Mouse (Mus musculus): ENCODE results near the gene Rab14.

The Rab14 gene

GRCm38 (mm10) chr2:35153844-35154554, 46.9 kb downstream of the Rab14 start:
- DNase-seq (ENCODE audit: low spot score), result no peak

- no peak for DNase-seq (ENCODE audit: low spot score)
These were observed 47.7 kb downstream of the Rab14 start for GRCm38 (mm10) chr2:35153179-35153578.

- DNase-seq (ENCODE audit: low spot score), result no peak
These were observed 49.5 kb downstream of the Rab14 start for GRCm38 (mm10) chr2:35151303-35151882.

GRCm38 (mm10) chr2:35148806-35149205, 52.1 kb downstream of the Rab14 start:
- no peak for DNase-seq (ENCODE audit: low spot score)

GRCm38 (mm10) chr2:35141673-35142072, 59.2 kb downstream of the Rab14 start:
- no peak for DNase-seq (ENCODE audit: low spot score)

- no peak for DNase-seq (ENCODE audit: low spot score)
These were observed 62.3 kb downstream of the Rab14 start for GRCm38 (mm10) chr2:35138576-35138975.

- no peak for DNase-seq (ENCODE audit: low spot score)
These were observed 67.0 kb downstream of the Rab14 start for GRCm38 (mm10) chr2:35133891-35134290.

- no peak for DNase-seq (ENCODE audit: low spot score)
These were observed 68.3 kb downstream of the Rab14 start for GRCm38 (mm10) chr2:35132662-35133055.

GRCm38 (mm10) chr2:35131991-35132661, 68.8 kb downstream of the Rab14 start:
- peak; percentile 90 for DNase-seq (ENCODE audit: low spot score)

GRCm38 (mm10) chr2:35131491-35131890, 69.4 kb downstream of the Rab14 start:
- DNase-seq (ENCODE audit: low spot score), result no peak

All from urinary bladder, postnatal 25 days (tissue).